Mouse (Mus musculus): ENCODE data around the gene Dock7.

DNA sequence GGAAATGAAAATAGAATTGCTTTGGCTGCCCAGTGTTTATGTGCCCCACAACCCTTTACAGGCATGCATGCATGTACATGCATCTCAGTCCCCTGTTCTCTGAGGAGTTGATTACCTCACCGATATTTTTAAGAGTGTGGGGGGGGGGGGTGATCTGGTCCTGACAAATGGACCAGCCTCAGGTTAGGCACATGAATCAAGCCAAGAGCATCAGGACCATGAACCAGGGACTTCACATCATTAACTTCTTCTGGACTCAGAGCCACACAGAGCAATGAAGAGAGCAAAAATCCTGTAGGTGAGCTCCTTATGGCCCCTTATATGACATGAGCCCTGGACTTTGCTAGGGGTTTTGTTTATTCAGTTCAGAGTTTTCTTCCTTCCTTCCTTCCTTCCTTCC is 2.1 kb upstream of the Dock7 start:
- TF ChIP-seq CTCF (IDR thresholded peaks at IDR 0.05; ENCODE audit: low read depth, low read length) (no peak), POLR2A (IDR thresholded peaks at IDR 0.05; ENCODE audit: extremely low read depth, insufficient read depth, low read length) (no peak)
